Mouse (Mus musculus): Measurements from ENCODE around the gene Sp4. TPM values are rescaled to one million over a fixed set of nuclear protein-coding genes. Genes with fewer than 3 reads are reported as not detected.

Sp4 gene
- 1.1 and 3.2 TPM in 2 replicates for polyA plus RNA-seq (2012; rRNA removed)

- WGBS: under 1% methylated on average over 72 of the region's 78 CpGs
These were observed at the start of gene Sp4 for GRCm38 (mm10) chr12:118301072-118301865. TSS of gene Sp4 (minus strand) at chr12:118301440.

DNA sequence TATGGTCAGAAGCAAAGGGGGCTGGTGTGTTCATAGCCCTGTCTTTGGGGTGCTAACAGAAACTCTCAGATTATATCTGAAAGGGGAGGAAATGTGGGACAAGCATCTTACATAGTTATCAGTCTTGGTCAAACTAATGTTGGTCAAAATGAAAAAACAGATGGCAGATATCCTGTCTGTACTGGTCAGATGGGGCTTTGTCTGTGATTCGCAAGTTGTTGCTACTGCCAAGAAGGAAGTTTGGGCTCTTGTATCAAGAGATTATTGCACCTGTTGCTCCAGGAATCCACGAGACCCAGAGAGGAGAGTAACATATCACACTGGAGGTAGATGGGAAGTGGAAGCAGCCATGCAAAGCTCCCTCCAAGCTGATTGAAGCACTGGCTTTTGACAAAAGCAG is 37.9 kb upstream of the Sp4 start:
- WGBS: 38% methylated on average over 2 of the region's 2 CpGs
- no peak for DNase-seq (ENCODE audit: low read depth, low spot score)

More at GRCm38 (mm10) chr12:118301072-118301865, at the start of gene Sp4:
- DNase-seq (ENCODE audit: low read depth, low spot score): peak; percentile 70

DNA sequence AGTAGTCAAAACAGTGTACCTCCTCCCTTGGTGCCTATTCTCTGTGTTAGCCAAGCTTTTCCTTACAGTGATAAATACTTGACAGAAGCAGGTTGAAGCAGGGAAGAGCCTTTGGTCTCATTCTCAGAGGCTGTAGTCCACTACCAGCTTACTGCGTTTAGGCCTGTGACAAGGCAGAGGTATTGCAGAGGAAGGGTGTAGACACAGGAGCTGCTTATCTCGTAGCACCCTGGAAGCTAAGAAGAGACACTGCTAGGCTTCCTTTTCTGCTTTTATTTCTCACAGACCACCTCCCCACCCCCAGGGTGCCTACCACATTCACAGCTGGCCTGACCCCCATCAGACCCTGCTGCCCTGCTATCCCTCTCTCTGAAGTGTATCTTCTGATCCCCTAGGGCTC is 37.0 kb upstream of the Sp4 start:
- DNase-seq (ENCODE audit: low read depth, low spot score): no peak
- WGBS: 91% methylated on average over 2 of the region's 2 CpGs

GRCm38 (mm10) chr12:118337291-118337690 is 36.1 kb upstream of the Sp4 start:
- WGBS: 52% methylated on average over 3 of the region's 3 CpGs
- DNase-seq (ENCODE audit: low read depth, low spot score): no peak

- WGBS: 79% methylated on average over 6 of the region's 6 CpGs
- DNase-seq (ENCODE audit: low read depth, low spot score): no peak
These were observed 27.6 kb upstream of the Sp4 start for GRCm38 (mm10) chr12:118328739-118329249.

DNA sequence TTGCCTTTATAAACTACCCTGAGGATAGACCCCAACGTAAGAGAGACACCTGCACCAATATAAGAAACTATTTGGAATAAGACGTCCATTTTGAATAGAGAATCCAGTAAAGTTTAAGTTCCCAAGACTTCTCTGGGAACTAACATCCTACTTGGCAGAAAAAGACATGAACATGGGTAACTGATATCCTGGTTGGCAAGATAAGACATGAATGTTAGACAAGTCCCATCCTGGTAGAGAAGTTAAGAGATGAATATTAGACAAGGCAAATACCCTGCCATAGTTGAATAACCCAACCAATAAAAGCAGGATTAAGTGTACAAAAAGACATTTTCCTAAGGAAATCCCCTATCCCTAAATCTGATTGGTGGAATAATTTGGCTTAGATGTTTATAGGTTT is 26.3 kb upstream of the Sp4 start:
- 29% methylated on average over 2 of the region's 2 CpGs for WGBS
- no peak for DNase-seq (ENCODE audit: low read depth, low spot score)

GRCm38 (mm10) chr12:118326161-118326560 is 24.9 kb upstream of the Sp4 start:
- WGBS: 91% methylated on average over 2 of the region's 2 CpGs
- no peak for DNase-seq (ENCODE audit: low read depth, low spot score)

DNA sequence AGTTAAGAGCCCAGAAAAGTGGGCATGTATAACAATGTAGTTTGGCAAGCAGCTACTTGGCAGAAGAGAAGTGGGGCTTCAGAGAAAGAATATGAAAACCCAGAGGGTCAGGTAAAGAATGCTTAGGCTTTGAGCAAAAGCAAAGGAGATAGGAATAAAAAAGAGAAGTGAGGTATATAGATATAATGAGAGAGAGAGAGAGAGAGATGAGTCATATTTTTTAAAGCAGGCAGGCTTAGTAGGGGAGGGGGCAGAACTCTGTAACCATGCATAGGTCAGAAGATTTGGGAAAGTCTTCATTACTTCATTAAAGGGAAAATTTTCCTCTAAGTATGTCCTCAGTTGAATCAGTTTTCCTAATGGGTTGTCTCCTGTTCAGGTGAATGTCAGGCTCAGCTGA is 18.8 kb upstream of the Sp4 start:
- no peak for DNase-seq (ENCODE audit: low read depth, low spot score)

GRCm38 (mm10) chr12:118314477-118314845 is 13.2 kb upstream of the Sp4 start:
- 62% methylated on average over 2 of the region's 2 CpGs for WGBS

GRCm38 (mm10) chr12:118313805-118314476 is 12.7 kb upstream of the Sp4 start:
- 67% methylated on average over 3 of the region's 3 CpGs for WGBS
- no peak for DNase-seq (ENCODE audit: low read depth, low spot score)

More at GRCm38 (mm10) chr12:118314477-118314845, 13.2 kb upstream of the Sp4 start:
- no peak for DNase-seq (ENCODE audit: low read depth, low spot score)

- DNase-seq (ENCODE audit: low read depth, low spot score): no peak
- WGBS: 74% methylated on average over 3 of the region's 3 CpGs
These were observed 2.3 kb upstream of the Sp4 start for GRCm38 (mm10) chr12:118303586-118303985.

DNA sequence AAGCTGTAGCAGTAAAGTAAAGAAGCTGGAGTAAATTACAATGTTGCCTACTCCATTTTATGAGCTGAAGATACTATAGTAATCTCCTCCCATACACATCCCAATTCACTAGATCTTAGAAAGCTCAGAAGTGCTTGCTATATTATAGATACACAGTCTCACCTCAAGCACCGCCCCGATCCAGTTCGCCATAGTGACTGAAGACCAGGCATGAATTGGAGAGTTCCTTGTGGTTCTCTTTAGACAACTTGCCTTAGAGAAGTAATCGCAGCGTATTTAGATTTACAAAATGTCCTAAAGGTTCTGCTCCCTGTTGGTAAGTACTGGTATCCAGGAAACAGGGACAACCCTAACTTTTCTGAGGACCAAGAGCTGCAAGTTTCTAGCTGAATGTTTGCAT is 1.8 kb upstream of the Sp4 start:
- DNase-seq (ENCODE audit: low read depth, low spot score): no peak
- WGBS: 97% methylated on average over 5 of the region's 5 CpGs

DNA sequence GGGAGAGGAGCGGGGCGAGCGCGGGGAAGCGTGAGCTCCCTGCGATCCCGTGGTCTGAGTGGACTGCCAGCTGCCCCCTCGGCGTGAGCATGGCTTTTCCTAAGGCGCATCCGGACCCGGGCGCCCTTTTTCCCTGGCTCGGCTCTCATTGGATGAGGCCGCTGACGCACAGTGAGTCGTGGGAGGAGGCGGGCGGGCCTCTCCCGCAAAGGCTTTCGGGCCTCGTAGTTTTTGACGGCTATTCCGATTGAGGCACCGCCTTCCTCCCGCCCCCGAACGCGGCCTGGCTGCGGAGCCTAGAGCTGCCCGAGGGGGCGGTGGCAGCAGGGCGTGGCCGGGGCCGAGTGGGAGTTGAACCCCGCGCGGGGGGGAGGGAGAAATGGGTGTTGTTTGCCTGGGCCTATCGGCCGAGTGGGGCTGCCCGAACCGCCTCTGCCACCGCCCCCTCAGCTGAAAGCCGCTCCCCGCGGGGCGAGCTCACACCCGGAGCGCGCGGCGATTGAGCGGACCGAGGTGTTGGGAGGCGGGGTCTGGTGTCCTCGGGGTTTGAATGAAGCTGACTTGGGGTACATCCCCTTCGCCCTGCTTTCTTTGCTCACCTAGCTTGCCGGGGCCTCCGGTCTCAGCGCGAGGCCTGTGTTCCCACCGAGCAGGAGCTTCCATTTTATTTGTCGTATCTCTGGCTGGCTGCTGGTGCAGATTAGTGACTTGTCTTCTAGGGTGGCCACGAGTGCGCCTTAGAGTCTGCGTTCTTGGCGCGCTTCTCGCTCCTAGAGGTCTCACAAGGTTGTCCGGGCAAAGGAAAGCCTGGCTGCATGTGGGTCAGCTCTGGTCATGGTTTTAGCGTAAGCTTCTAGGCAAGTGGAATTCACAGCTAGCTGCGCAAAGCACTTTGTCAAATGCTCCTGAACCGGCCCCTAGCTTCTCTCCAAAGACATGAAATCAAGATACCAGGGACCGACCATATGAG is 911 bp upstream of the Sp4 start:
- 1% methylated on average over 74 of the region's 74 CpGs for WGBS
- peak; percentile 92 for DNase-seq (ENCODE audit: low read depth, low spot score)

GRCm38 (mm10) chr12:118300754-118301071 is 527 bp downstream of the Sp4 start:
- DNase-seq (ENCODE audit: low read depth, low spot score): no peak
- under 1% methylated on average over 12 of the region's 13 CpGs for WGBS

DNA sequence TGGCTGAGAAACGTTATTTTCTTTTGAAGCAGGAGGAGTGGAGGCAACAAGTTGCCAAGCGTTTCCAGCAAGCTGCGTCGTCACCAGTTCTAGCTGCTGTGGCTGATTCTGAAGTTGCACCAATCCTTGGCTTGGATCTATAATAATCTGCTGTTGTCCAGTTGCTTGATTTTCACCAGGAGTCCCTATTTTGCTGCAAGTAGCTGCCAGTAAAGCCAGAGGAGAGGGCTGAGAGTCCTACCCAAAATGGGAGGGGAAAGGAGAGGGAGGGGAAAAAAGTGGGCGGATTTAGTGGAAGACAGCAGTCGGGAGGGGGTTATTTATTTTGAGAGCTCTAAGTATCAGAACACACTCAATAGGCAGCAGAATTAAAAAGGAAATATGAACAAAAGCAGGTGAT is 1.3 kb downstream of the Sp4 start:
- no peak for DNase-seq (ENCODE audit: low read depth, low spot score)
- 29% methylated on average over 6 of the region's 6 CpGs for whole genome bisulfite sequencing

DNA sequence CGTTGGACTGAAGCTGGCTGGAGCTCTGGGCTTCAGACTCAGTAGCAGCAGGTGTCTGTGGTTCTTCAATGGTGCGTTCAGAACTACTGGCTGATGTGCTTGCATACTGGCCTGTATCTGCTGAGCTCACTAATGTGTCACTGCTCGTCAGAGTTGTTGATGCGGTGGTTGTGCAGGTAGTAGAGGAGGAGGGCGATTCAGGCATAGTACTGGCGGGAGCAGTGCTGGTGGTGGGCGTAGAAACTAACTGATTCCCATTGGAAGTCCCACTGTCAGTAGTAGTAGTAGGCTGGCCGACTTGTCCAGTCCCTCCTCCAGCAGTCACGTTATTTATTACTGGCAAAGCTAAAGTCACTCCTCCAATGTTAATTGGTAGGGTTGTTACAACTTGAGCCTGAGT is 2.1 kb downstream of the Sp4 start:
- no peak for DNase-seq (ENCODE audit: low read depth, low spot score)
- 88% methylated on average over 9 of the region's 9 CpGs for WGBS

DNA sequence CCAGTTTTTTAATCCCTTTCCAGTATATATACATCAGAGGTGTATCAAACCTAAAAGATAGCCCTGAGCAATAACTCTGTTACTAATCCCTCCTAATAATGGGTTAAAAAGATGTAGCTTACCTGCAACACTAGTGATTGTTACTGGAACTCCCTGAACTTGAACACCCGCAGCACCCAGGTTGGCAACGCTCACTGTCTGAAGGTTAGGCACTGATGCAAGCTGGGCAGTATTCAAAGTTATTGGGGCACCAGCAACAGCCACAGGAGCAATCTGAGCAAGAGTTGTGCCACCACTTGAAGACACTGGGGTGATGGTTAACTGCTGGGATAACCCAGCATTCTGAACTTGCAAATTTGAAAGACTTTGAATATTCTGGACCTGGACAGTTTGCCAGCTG is 2.7 kb downstream of the Sp4 start:
- no peak for DNase-seq (ENCODE audit: low read depth, low spot score)
- WGBS: 81% methylated on average over 2 of the region's 2 CpGs

- DNase-seq (ENCODE audit: low read depth, low spot score): no peak
- 57% methylated on average over 2 of the region's 2 CpGs for WGBS
These were observed 5.0 kb downstream of the Sp4 start for GRCm38 (mm10) chr12:118296236-118296635.

- WGBS: 93% methylated on average over 1 of the region's 1 CpGs
- DNase-seq (ENCODE audit: low read depth, low spot score): no peak
These were observed 5.4 kb downstream of the Sp4 start for GRCm38 (mm10) chr12:118295793-118296192.

- no peak for DNase-seq (ENCODE audit: low read depth, low spot score)
- WGBS: 30% methylated on average over 1 of the region's 1 CpGs
These were observed 12.3 kb downstream of the Sp4 start for GRCm38 (mm10) chr12:118288947-118289346.
